Mouse (Mus musculus) CH12.LX (cell line): ENCODE results near the gene Asic2. TPM values are rescaled to one million over a fixed set of nuclear protein-coding genes. Genes with fewer than 3 reads are reported as not detected.

Experiments
- DNase-seq: peaks from one replicate; pipeline ENCODE4 v3.0.0-alpha.2; 2013; ENCODE audit errors: extremely low read depth
- H3K27ac ChIP-seq: 2 replicates; pipeline ENCODE4 v1.5.1; 2012; ENCODE audit warnings: low read depth, mild to moderate bottlenecking, control low read depth, moderate library complexity; ENCODE audit not compliant: insufficient read depth
- H3K27me3 ChIP-seq: replicated peaks from 2 replicates; pipeline ENCODE3; 2012; ENCODE audit warnings: inconsistent platforms
- H3K36me3 ChIP-seq, 2 experiments: replicated peaks in 1 of 2; 2 replicates each; pipeline versions ENCODE3 to v1.6.1; 2012; ENCODE audit warnings: inconsistent platforms in 1 of 2, low read length in 1 of 2, mild to moderate bottlenecking in 1 of 2, mixed read lengths in 1 of 2, moderate library complexity in 1 of 2; ENCODE audit not compliant: control insufficient read depth in 1 of 2, insufficient read depth in 1 of 2
- H3K4me1 ChIP-seq, 2 experiments: 2 replicates each; pipeline ENCODE4 v1.6.1; 2012; ENCODE audit warnings: inconsistent platforms in 1 of 2, moderate library complexity in 1 of 2; ENCODE audit not compliant: insufficient read depth in 2 of 2, control insufficient read depth in 1 of 2
- H3K4me2 ChIP-seq: 2 replicates; pipeline ENCODE4 v1.6.1; 2012; ENCODE audit warnings: low read depth, mild to moderate bottlenecking, control low read depth; ENCODE audit not compliant: poor library complexity, insufficient read depth, severe bottlenecking
- H3K4me3 ChIP-seq, 3 experiments: fragments of 150-350 bp in 1 of 3; sonication (generic) in 1 of 3; replicated peaks in 1 of 3; 2 replicates each; pipeline versions ENCODE3 to v1.5.1; 2011 to 2012; ENCODE audit warnings: low read depth in 2 of 3, low read length in 2 of 3, mild to moderate bottlenecking in 2 of 3, moderate library complexity in 2 of 3, control low read depth in 1 of 3, improper control_type of control experiment in 1 of 3, inconsistent platforms in 1 of 3, mixed read lengths in 1 of 3; ENCODE audit not compliant: poor library complexity in 1 of 3
- H3K79me2 ChIP-seq: replicated peaks from 2 replicates; pipeline ENCODE4 v1.6.1; 2012; ENCODE audit warnings: mild to moderate bottlenecking, moderate library complexity; ENCODE audit not compliant: control insufficient read depth, poor library complexity, insufficient read depth, severe bottlenecking; ENCODE audit errors: extremely low read depth
- H3K9ac ChIP-seq: 2 replicates; pipeline ENCODE4 v1.6.1; 2012; ENCODE audit warnings: low read depth, mild to moderate bottlenecking, control low read depth, moderate library complexity; ENCODE audit not compliant: insufficient read depth
- H3K9me3 ChIP-seq: replicated peaks from 2 replicates; pipeline ENCODE3; 2012; ENCODE audit warnings: low read length, inconsistent platforms, mixed read lengths
- BHLHE40 ChIP-seq: IDR thresholded peaks from 2 replicates; pipeline ENCODE4 v1.6.1; 2011; ENCODE audit warnings: mild to moderate bottlenecking, low read depth, low read length, improper control_type of control experiment
- CHD1 ChIP-seq: IDR thresholded peaks from 2 replicates; pipeline ENCODE4 v1.6.1; 2012; ENCODE audit warnings: low read depth, low read length, improper control_type of control experiment, inconsistent platforms
- CTCF ChIP-seq, 2 experiments: IDR thresholded peaks in 1 of 2; conservative IDR thresholded peaks in 1 of 2; 2 replicates each; pipeline ENCODE4 v1.5.1; 2011 to 2012; ENCODE audit warnings: low read depth in 2 of 2, low read length in 2 of 2, improper control_type of control experiment in 1 of 2, inconsistent platforms in 1 of 2, mild to moderate bottlenecking in 1 of 2, moderate library complexity in 1 of 2
- E2F4 ChIP-seq: IDR thresholded peaks from 2 replicates; pipeline ENCODE4 v1.6.1; 2011; ENCODE audit warnings: low read depth, low read length, improper control_type of control experiment; ENCODE audit not compliant: insufficient replicate concordance
- IRF4 ChIP-seq: IDR thresholded peaks from 2 replicates; pipeline ENCODE4 v1.6.1; 2014; ENCODE audit warnings: low read depth, mild to moderate bottlenecking, inconsistent platforms, low read length, improper control_type of control experiment
- KAT2A ChIP-seq: IDR thresholded peaks from 2 replicates; pipeline ENCODE4 v1.6.1; 2012; ENCODE audit warnings: low read length, improper control_type of control experiment, inconsistent platforms; ENCODE audit not compliant: insufficient replicate concordance
- MAFK ChIP-seq: IDR thresholded peaks from 2 replicates; pipeline ENCODE4 v1.6.1; 2011; ENCODE audit warnings: low read length, improper control_type of control experiment; ENCODE audit not compliant: insufficient replicate concordance
- MEF2A ChIP-seq: IDR thresholded peaks from 2 replicates; pipeline ENCODE4 v1.6.1; 2014; ENCODE audit warnings: low read depth, mild to moderate bottlenecking, inconsistent platforms, low read length, improper control_type of control experiment, borderline replicate concordance
- MXI1 ChIP-seq: IDR thresholded peaks from 2 replicates; pipeline ENCODE4 v1.6.1; 2011; ENCODE audit warnings: mild to moderate bottlenecking, low read depth, low read length, improper control_type of control experiment
- NELFE ChIP-seq: IDR thresholded peaks from 2 replicates; pipeline ENCODE4 v1.6.1; 2011; ENCODE audit warnings: low read depth, low read length, improper control_type of control experiment
- NRF1 ChIP-seq: IDR thresholded peaks from 2 replicates; pipeline ENCODE4 v1.6.1; 2014; ENCODE audit warnings: low read depth, mild to moderate bottlenecking, inconsistent platforms, low read length, improper control_type of control experiment, moderate library complexity
- PAX5 ChIP-seq: IDR thresholded peaks from 2 replicates; pipeline ENCODE4 v1.6.1; 2012; ENCODE audit warnings: low read length, inconsistent platforms, mixed read lengths
- POLR2A ChIP-seq: IDR thresholded peaks from 2 replicates; pipeline ENCODE4 v1.6.1; 2011; ENCODE audit warnings: low read depth, mild to moderate bottlenecking, improper control_type of control experiment, low read length
- POLR2AphosphoS2 ChIP-seq: IDR thresholded peaks from 2 replicates; pipeline ENCODE4 v1.6.1; 2011; ENCODE audit warnings: low read depth, low read length, improper control_type of control experiment
- RAD21 ChIP-seq: IDR thresholded peaks from 2 replicates; pipeline ENCODE4 v1.6.1; 2011; ENCODE audit warnings: low read depth, mild to moderate bottlenecking, low read length, improper control_type of control experiment, moderate library complexity
- TBP ChIP-seq: conservative IDR thresholded peaks from 2 replicates; pipeline ENCODE4 v1.6.1; 2011; ENCODE audit warnings: low read depth, low read length, improper control_type of control experiment
- TCF12 ChIP-seq: IDR thresholded peaks from 2 replicates; pipeline ENCODE4 v1.6.1; 2014; ENCODE audit warnings: low read depth, mild to moderate bottlenecking, inconsistent platforms, low read length, improper control_type of control experiment
- UBTF ChIP-seq: IDR thresholded peaks from 2 replicates; pipeline ENCODE4 v1.6.1; 2012; ENCODE audit warnings: low read depth, mild to moderate bottlenecking, inconsistent platforms, low read length, improper control_type of control experiment, moderate library complexity
- USF1 ChIP-seq: IDR thresholded peaks from 2 replicates; pipeline ENCODE4 v1.6.1; 2014; ENCODE audit warnings: low read depth, mild to moderate bottlenecking, inconsistent platforms, low read length, improper control_type of control experiment
- USF2 ChIP-seq: conservative IDR thresholded peaks from 2 replicates; pipeline ENCODE4 v1.6.1; 2011; ENCODE audit warnings: low read depth, low read length, improper control_type of control experiment
- ZC3H11A ChIP-seq: IDR thresholded peaks from 2 replicates; pipeline ENCODE4 v1.6.1; 2012; ENCODE audit warnings: low read depth, mild to moderate bottlenecking, inconsistent platforms, low read length, improper control_type of control experiment
- dilution Hi-C: fragments of 300-500 bp; cut with MboI; formaldehyde crosslinking; loops from 2 replicates; pipeline ENCODE4 v1.14.3; 2020; ENCODE audit warnings: low sequenced_read_pairs; ENCODE audit not compliant: extremely low pct_unique_long_range_greater_than_20kb, extremely low pct_ligation_motif_present
- in situ Hi-C: fragments of 300-500 bp; cut with MboI; formaldehyde crosslinking; loops from 3 replicates; pipeline ENCODE4 v1.14.3; 2019; ENCODE audit warnings: low sequenced_read_pairs, low pct_ligation_motif_present, low pct_unique_long_range_greater_than_20kb, mixed read lengths
- polyA plus RNA-seq: library from polyadenylated mRNA; unstranded; fragments of >175 nt; gene quantifications from 2 replicates; pipeline ENCODE4 v1.2.1, GENCODE M21; 2012; ENCODE audit warnings: low read depth; ENCODE audit not compliant: insufficient read length
- total RNA-seq, 2 experiments: library from RNA; depleted of rRNA; stranded (reverse); fragments of 300-350 nt in 1 of 2; fragments of >200 nt in 1 of 2; gene quantifications; 2 replicates each; pipeline ENCODE4 v1.2.3; 2012 to 2014

Gene Asic2
- total and polyA plus RNA-seq, 3 experiments: not detected

- peaks cover 2 to 7% of the 10 kb centered on the region in 2 experiments; a peak in 3 of 4 replicates for H3K4me1 ChIP-seq
- H3K27ac ChIP-seq: no peak overlapping the region
- peaks cover 68% of the 10 kb centered on the region for H3K27me3 ChIP-seq
- no peaks in the 10 kb centered on the region for H3K9me3 ChIP-seq
- no peaks in the 10 kb centered on the region for H3K79me2 ChIP-seq
- no peak for DNase-seq
- TF ChIP-seq POLR2AphosphoS2 (no peak), POLR2A (no peak), RAD21 (peak; percentile 1; the same call in 1 of the 2 replicates), E2F4 (no peak), USF2 (no peak), MAFK (no peak), CTCF (conservative IDR thresholded peaks at IDR 0.05 in 1 of 2, IDR thresholded peaks at IDR 0.05 in 1 of 2; ENCODE audit: low read depth in 2 of 2, low read length in 2 of 2) (peak in 1 of 2 experiments; percentile 16; a peak in 1 of 4 replicates)
- in situ Hi-C loops (no loop called here), dilution Hi-C loops (no loop called here)
- H3K36me3 ChIP-seq: no peaks in the 10 kb centered on the region
- H3K4me3 ChIP-seq: no peak overlapping the region
- H3K4me2 ChIP-seq: no peak overlapping the region
- no peak overlapping the region for H3K9ac ChIP-seq
These were observed 122.6 kb downstream of the Asic2 start for GRCm38 (mm10) chr11:81845686-81846036.

- Histone ChIP-seq H3K9me3 (no peaks in the 10 kb centered on the region), H3K4me2 (no peak overlapping the region), H3K27me3 (peaks cover 69% of the 10 kb centered on the region), H3K9ac (no peak overlapping the region), H3K27ac (no peak overlapping the region), H3K4me3 (no peak overlapping the region), H3K4me1 (peaks cover 2 to 7% of the 10 kb centered on the region in 2 experiments; a peak in 3 of 4 replicates), H3K79me2 (no peaks in the 10 kb centered on the region)
- no peak for DNase-seq
- no peak for TF ChIP-seq BHLHE40
- TF ChIP-seq, all 38 proteins: peak for 0
- in situ Hi-C loops: no loop called here
- no peaks in the 10 kb centered on the region for H3K36me3 ChIP-seq
- dilution Hi-C loops: no loop called here
These were observed 123.1 kb downstream of the Asic2 start for GRCm38 (mm10) chr11:81845010-81845685.

GRCm38 (mm10) chr11:81841001-81841400 is 127.3 kb downstream of the Asic2 start:
- dilution Hi-C loops (no loop called here), in situ Hi-C loops (no loop called here)
- no peak for TF ChIP-seq CHD1
- TF ChIP-seq TCF12: no peak
- no peak for TF ChIP-seq MEF2A
- TF ChIP-seq E2F4: no peak
- TF ChIP-seq UBTF: no peak
- TF ChIP-seq NELFE: no peak
- no peak for TF ChIP-seq MXI1
- TF ChIP-seq USF1: no peak
- no peak for TF ChIP-seq NRF1
- no peak for TF ChIP-seq TBP
- TF ChIP-seq CTCF (conservative IDR thresholded peaks at IDR 0.05 in 1 of 2, IDR thresholded peaks at IDR 0.05 in 1 of 2; ENCODE audit: low read depth in 2 of 2, low read length in 2 of 2): no peak
- no peak for TF ChIP-seq IRF4
- no peak for TF ChIP-seq KAT2A
- no peak for TF ChIP-seq PAX5
- no peak for TF ChIP-seq ZC3H11A
- no peak for DNase-seq
- no peak overlapping the region for H3K9ac ChIP-seq
- no peaks in the 10 kb centered on the region for H3K9me3 ChIP-seq
- H3K4me1 ChIP-seq: peaks cover 0 to 7% of the 10 kb centered on the region in 2 experiments; a peak in 1 of 4 replicates
- peaks cover 57% of the 10 kb centered on the region for H3K27me3 ChIP-seq
- no peaks in the 10 kb centered on the region for H3K36me3 ChIP-seq
- no peak overlapping the region for H3K27ac ChIP-seq
- H3K79me2 ChIP-seq: no peaks in the 10 kb centered on the region
- no peak overlapping the region for H3K4me3 ChIP-seq
- H3K4me2 ChIP-seq: no peak overlapping the region
